Mouse (Mus musculus): Measurements from ENCODE around the gene Pik3c2b. TPM values are rescaled to one million over a fixed set of nuclear protein-coding genes. Genes with fewer than 3 reads are reported as not detected.

The Pik3c2b gene
- total RNA-seq, 2 experiments from 2014 or later = 12.2 to 21.6 TPM

DNA sequence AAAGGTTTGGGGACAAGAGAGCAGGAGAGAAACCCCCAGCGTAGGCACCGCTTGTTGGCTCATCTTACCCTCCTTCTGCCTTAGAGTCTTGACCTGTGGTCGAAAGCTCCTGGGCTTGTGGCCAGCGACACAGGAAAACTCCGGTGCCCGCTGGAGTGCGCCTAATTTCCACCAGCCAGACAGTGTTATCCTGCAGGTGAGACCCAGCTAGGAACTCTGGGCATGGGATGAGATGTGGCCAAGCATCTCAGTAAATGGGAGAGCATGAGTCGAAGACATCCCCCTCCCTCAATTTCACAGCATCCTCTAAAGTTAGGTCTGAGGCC lies 39.9 kb downstream of the Pik3c2b start:
- intact Hi-C loops (cut with DNase I; ENCODE audit: low total_unique reads) = no loop called here

DNA sequence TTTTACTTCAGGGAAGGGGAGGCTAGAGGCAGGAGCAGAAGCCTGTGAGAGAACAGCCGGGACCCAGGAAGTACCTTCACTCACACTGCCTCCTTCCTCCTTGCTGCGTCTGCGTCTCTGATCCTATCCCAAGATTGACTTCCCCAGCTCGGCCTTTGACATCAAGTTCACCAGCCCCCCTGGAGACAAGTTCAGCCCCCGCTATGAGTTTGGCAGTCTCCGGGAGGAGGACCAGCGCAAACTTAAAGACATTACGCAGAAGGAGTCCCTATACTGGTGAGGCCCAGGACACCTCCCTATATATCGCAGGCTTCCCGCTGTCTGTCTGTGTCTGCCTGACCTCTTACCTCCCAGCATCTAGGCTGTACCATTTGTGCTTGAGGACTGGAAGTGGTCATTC lies 41.3 kb downstream of the Pik3c2b start:
- DNase-seq = no peak
- intact Hi-C loops (cut with DNase I; ENCODE audit: low total_unique reads) = no loop called here

More for the DNA sequence above, 39.9 kb downstream of the Pik3c2b start:
- DNase-seq = no peak

DNA sequence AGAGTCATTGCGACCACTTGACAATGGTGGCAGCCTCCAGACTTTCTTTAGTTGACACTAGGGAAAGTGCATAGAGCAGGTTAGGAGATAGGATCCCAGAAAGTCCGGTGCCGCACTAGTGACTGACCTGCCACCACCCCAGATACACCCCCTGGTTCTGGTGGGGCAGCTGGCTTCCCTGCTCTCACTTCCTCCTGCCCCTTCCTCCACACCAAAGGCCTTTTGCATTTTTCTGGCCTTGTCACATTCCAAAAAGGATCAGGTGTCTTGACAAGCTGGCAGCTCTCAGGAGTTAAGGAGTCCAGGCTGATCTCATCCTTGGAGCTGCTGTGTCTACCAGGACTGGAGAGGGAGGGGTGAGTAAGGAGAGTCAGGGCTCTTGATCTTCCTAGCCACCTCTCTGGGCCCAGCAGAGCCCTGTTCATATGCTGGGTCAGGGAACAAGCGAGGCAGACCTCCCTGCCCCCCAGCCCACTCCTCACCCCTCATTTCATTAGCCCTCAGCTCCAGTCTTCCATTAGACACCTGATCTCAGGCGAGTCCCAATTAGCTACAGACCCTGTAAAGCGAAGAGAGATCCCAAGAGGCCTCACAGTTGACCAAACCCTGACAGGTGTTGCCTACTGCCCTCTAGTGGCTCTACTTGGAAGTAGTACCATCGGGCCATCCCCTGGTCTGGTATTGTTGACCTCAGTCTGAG lies 41.9 kb downstream of the Pik3c2b start:
- intact Hi-C loops (cut with DNase I; ENCODE audit: low total_unique reads) = no loop called here
- peak; percentile 56 for DNase-seq

DNA sequence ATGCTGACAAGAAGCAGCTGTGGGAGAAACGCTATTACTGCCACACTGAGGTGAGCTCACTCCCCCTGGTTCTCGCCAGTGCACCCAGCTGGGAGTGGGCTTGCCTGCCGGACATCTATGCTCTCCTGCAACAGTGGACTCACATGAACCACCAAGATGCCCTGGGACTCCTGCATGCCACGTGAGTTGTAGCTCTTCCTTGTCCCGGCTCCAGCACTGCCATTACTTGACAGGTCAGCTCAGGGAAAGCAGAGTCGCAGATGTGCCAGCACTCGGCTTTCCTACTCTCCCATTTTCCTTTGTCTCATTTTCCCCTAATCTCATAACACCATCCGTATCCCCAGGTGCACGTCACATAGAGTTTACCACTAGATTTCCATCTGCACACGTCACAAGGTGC lies 42.7 kb downstream of the Pik3c2b start:
- intact Hi-C loops (cut with DNase I; ENCODE audit: low total_unique reads) = no loop called here
- no peak for DNase-seq

DNA sequence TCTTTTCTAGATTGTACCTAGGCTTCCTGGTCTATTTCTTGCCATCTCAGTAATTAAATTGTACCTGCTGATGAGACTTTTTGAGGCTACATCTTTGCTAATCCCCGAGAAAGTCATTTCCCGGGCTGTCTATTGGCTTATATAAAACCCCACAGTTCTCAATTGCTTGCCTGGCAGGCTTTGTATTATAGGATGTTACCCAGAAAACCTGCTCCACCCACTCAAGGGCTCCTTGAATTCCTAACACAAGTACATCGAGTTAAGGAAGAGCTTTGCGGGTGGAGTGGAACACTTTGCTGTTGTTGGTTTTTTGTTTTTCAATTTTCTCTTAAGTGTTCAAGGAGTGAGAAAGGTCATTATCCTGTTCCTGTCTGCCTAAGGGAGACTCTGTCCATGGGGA lies 43.9 kb downstream of the Pik3c2b start:
- no peak for DNase-seq
- intact Hi-C loops (cut with DNase I; ENCODE audit: low total_unique reads) = no loop called here

DNA sequence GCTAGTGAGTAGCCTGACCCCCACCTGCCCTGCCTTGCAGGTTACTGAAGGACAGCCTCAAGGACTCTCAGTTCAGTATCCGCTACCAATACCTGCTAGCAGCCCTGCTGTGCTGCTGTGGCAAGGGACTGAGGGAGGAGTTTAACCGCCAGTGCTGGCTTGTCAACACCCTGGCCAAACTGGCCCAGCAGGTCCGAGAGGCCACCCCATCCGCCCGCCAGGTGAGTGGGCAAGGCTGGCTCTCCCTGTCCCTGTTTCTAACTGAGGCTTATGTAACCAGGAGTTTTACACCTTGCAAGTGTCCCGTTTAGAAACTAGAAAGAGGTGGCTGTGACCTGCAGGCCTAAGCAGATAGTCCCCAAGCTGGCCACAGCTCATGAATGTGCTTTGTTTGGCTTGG lies 45.2 kb downstream of the Pik3c2b start:
- no peak for DNase-seq
- intact Hi-C loops (cut with DNase I; ENCODE audit: low total_unique reads) = no loop called here

DNA sequence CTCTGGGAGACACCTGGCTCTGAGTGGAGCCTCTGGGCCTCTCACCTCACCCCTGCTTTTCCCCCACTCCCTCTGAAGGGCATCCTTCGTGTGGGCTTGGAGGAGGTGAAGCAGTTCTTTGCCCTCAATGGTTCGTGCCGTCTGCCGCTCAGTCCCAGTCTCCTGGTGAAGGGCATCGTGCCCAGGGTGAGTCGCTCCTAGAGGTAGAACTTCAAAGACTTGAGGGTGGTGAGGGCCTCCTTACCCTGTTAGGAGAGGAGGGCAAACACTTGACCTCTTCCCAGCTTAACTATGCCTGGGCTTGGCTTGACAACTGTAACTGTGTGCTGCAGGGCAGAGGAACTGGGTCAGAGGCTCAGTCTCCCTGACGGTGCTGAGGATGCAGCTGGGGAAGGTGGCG lies 46.0 kb downstream of the Pik3c2b start:
- intact Hi-C loops (cut with DNase I; ENCODE audit: low total_unique reads) = no loop called here
- no peak for DNase-seq

DNA sequence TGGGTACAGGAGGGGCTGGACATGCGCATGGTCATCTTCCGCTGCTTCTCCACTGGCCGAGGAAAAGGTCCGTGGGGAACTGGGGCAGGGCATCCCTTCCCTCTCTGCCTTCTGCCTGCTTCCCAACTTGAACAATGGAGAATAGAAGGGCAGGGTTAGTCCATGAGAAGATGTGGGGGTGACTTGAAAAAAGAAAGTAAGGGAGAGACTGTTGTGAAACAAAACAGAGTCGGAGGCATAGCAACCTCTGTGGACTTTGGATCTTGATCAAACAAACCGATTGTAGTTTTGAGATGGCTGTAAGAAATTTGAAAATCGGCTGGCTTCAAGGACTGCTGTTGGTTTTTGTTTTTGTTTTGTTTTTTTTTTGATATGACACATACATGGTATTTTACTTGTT lies 48.3 kb downstream of the Pik3c2b start:
- no peak for DNase-seq
- intact Hi-C loops (cut with DNase I; ENCODE audit: low total_unique reads) = no loop called here

DNA sequence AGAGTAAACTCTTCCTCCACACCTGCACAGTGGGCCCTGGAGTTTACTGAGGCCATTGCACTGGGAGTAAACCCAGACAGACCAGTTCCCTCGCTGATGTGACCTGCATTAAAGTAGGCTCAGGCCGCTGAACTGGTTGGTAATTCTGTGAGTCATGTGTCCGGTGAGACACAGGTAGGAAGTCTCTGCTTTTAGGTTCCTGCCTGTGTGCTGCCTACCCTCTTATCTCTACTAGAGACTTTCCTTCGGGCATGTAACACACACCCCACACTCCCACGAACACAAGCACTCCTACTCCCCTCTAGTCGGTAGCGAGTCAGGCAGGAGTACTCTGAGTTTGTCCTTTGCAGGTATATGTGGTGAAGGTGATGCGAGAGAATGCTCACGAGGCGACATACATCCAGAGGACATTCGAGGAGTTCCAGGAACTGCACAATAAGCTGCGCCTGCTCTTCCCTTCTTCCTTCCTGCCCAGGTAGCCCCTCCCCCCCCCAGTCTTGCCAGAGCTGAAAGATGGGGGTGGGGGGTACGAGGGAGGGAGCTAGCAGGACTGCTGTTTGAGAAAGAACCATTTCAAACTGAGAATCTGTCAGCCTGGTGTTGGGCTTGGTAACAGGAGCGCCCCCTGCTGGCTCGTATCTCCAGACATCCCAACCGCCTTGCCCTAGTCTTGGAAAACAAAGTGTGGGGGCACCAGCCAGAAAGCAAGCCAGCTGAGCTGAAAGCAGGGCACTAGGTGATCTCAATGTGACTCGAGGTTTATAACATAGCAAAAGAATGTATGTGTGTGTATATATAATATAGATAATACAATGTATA lies 55.7 kb downstream of the Pik3c2b start:
- peak; percentile 73 for DNase-seq
- intact Hi-C loops (cut with DNase I; ENCODE audit: low total_unique reads) = no loop called here

DNA sequence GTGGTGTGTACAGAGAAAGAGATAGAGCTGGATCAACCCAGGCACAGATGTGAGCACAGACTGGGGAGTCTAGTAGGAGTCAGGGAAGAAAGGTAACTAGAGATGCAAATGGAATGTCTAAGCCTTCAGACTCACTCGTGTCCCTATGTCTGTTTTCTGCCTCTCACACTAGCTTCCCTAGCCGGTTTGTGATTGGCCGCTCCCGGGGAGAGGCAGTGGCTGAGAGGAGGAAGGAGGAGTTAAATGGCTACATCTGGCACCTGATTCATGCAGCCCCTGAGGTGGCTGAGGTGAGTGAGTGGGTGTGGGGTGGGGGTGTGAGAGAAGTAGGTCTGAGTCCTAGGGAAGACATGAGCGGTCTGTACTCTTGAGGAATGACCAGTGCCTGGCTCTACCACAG lies 56.6 kb downstream of the Pik3c2b start:
- intact Hi-C loops (cut with DNase I; ENCODE audit: low total_unique reads) = no loop called here
- no peak for DNase-seq

DNA sequence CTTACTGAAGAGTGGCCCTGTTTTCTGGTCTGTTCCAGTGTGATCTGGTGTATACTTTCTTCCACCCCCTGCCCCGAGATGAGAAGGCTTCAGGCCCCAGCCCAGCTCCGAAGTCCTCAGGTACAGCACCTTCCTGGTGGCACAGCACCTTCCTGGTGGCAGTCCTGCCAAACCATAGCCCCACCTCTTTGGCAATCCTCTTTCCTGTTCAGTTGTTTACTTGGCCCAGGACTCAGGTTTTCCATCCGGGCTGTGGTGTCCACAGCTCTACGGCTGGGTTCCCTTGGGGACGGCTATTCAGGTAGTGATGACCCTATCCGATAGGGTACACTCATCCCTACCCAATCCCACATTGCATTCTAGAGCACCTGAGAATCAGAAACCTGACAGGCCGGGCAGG lies 57.8 kb downstream of the Pik3c2b start:
- DNase-seq = no peak
- intact Hi-C loops (cut with DNase I; ENCODE audit: low total_unique reads) = no loop called here

DNA sequence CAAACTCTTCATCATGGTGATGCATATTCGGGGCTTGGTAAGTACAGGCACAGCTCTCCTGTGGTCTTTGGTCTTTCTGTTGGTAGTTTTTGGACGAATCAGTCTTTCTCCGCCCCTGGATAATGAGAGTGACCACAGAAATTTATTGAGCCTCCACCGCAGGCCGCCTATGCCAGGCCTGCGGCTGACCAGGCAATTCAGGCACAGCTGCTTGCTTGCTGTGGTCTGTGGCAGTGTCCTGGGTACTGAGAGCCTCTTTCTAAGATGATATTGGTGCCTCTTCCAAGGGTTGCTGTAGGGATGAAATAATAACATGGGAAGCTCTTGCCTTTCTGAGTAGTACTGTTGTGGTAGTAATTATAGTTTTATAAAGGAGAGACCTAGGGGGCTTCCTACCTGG lies 58.4 kb downstream of the Pik3c2b start:
- DNase-seq = no peak
- intact Hi-C loops (cut with DNase I; ENCODE audit: low total_unique reads) = no loop called here

DNA sequence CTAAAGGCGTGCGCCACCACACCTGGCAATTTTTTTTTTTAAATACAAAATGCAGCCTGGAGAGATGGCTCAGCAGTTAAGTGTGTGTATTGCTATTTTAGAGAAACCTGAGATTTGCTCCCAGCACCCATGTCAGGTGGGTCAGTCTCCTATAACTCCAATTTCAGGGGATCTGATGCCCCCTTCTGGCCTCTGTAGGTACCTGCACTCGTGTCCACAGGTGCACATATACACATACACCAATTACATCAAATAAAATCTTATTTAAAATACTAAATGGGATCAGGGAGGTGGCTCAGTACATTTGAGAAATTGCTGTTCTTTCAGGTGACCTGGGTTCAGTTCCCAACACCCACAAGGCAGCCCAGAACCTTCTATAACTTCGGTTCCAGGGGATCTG lies 70.6 kb downstream of the Pik3c2b start:
- intact Hi-C loops (cut with DNase I; ENCODE audit: low total_unique reads) = no loop called here
- no peak for DNase-seq

DNA sequence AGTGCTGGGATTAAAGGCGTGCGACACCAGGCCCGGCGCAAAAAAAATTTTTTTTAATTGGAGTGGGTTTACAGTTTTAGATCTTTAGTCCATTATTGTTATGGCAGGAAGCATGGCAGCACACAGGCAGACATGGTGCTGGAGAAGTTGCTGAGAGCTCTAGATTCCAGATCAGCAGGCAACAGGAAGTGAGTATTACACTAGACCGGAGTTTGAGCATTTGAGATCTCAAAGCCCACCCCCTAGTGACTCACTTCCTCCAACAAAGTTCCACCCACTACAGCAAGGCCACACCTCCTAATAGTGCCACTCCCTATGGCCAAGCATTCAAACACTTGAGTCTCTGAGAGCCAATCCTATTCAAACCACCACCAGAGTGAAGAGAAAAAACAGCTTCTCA lies 72.7 kb downstream of the Pik3c2b start:
- no peak for DNase-seq
- intact Hi-C loops (cut with DNase I; ENCODE audit: low total_unique reads) = no loop called here

DNA sequence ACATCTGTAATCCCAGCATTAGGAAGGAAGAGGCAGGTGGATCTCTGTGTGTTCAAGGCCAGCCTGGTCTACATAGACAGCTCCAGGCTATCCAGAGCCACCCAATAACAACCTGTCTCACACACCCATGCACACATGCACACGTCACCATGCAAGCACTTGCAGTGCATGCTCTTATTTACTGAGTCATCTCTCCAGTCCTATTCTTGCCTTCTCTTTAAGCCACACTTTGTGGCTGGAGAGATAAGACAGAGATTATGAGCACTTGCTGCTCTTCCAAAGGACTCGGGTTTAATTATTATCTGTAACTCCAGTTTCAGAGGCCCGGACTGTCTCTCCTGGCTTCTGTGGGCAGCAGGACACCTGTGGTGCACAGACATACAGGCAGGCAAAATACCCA lies 73.4 kb downstream of the Pik3c2b start:
- no peak for DNase-seq
- intact Hi-C loops (cut with DNase I; ENCODE audit: low total_unique reads) = no loop called here

DNA sequence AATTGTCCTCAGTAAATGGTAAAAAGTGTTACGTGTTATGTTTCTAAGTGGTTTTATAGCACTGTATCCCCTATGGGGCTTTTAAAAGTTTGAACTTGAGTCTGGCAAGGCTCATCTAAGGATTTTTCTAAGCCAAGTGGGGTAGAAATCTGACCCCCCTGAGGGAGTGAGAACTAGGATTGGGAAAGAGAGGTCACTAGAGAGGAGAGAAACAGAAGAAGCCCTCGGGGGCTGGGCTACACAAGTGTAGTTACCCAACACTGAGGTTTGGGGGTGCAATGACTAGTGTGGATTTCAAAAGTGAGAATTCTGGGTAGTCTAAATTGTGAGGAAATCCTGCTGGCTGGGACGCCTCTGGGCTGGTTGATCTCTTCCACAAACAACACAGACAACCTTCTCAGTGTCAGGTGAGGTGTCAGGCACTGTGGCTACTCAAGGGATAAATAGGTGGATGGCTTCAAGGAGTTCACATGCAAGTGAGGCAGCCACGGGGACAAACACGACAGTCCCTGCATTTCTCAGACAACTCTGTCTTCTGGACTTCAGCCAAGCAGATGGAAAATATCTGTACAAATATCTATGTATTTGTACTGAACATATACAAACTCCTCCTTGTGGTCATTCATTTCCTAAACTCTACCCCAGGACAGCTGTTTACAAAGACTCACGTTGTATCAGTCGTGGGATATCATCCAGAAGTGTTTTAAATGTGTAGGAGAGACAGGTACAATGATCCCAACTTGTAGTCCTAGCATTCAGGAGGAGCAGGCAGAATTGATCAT lies 74.7 kb downstream of the Pik3c2b start:
- DNase-seq = no peak
- intact Hi-C loops (cut with DNase I; ENCODE audit: low total_unique reads) = no loop called here

DNA sequence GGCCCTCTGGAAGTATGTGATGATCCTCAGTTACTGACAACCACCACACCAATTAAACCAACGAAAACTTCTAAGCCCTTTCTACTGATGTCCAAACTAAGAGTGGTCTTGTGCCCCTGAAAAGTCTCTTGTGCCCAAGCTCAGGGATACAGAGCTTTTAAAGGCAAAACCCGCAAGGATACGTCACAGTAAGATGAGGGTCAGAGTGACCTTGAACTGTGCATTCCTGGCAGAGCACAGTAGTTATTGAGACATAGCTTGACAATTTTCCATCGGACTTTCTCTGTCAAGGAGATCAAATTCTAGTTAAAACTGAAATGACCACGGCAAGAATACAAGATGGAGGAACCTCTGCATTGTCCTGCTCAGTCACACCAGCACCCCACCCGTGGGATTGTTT lies 75.8 kb downstream of the Pik3c2b start:
- DNase-seq = no peak
- intact Hi-C loops (cut with DNase I; ENCODE audit: low total_unique reads) = no loop called here

DNA sequence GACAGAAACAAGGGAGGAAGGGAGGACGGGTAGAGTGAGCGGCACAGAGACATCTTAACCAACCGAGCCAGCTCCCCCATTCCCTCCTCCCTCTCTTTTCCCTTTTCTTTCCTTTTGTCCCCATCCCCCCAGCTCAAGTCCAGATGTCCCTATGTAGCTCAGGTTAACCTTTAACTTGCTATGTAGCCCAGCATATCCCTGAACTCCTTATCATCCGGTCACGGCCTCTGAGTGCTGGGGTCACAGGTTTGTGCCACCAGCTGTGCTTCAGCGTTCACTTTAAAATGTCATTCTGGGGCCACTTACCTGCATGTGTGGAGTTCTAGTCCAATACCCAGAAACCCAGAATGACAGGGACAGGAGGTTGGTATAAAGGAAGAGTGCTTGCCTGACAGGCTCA lies 78.7 kb downstream of the Pik3c2b start:
- intact Hi-C loops (cut with DNase I; ENCODE audit: low total_unique reads) = no loop called here
- no peak for DNase-seq

DNA sequence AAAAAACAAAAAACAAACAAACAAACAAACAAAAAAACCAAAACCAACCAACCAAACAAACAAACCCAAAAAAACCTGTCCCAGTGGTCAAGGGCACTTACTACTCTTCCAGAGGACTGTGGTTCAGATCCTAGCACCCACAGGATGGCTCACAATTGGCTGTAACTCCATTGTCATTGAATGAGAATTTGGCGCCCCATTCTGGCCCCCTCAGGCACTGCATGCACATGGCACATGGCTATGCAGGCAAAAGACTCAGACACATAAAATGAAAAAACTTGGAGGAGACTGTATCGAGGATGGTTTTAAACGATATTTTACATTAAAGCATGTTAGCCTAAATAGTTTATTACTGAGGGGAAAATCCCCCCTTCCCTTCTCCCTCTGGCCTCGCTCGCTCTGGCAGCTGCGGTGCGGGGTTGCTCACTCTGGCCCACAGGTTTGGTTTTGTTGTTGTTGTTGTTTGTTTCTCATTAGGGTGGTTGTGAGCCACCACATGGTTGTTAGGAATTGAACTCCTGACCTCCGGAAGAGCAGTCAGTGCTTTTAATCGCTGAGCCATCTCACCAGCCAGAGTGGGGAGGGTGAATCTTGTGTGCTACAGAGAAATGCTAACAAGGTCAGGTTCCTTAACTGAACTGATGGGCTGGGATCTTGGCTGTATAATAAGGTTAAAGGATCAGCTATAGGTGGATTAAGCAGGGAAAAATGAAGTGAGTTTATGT lies 80.3 kb downstream of the Pik3c2b start:
- intact Hi-C loops (cut with DNase I; ENCODE audit: low total_unique reads) = no loop called here
- DNase-seq = no peak

DNA sequence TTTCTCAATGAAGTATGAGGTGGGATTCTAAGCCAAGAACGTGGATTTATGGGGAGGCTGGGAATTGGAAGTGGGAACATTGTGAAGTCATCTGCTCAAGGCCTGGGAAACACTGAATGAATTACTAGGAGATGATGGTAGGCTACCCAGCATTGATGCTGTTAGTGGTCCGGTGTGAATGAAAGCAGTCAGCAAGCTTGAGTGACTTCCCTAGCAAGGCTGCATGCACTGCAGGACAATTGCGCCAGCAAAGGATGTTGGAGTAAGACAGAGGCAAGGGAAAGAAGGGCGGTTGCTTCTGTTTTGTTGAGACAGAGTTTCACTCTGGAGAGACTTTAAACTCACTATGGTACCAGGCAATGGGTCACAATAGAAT lies 80.9 kb downstream of the Pik3c2b start:
- DNase-seq = no peak
- intact Hi-C loops (cut with DNase I; ENCODE audit: low total_unique reads) = no loop called here

Measured in gastrocnemius, postnatal 14 days (tissue).